Mouse (Mus musculus) CH12.LX (cell line): ENCODE results near the gene Taf10. TPM values are rescaled to one million over a fixed set of nuclear protein-coding genes. Genes with fewer than 3 reads are reported as not detected.

Source experiments
- DNase-seq: peaks from one replicate; pipeline ENCODE4 v3.0.0-alpha.2; 2013; ENCODE audit errors: extremely low read depth
- H3K27ac ChIP-seq: 2 replicates; pipeline ENCODE4 v1.5.1; 2012; ENCODE audit warnings: low read depth, mild to moderate bottlenecking, control low read depth, moderate library complexity; ENCODE audit not compliant: insufficient read depth
- H3K27me3 ChIP-seq: replicated peaks from 2 replicates; pipeline ENCODE3; 2012; ENCODE audit warnings: inconsistent platforms
- H3K36me3 ChIP-seq, 2 experiments: replicated peaks in 1 of 2; 2 replicates each; pipeline versions ENCODE3 to v1.6.1; 2012; ENCODE audit warnings: inconsistent platforms in 1 of 2, low read length in 1 of 2, mild to moderate bottlenecking in 1 of 2, mixed read lengths in 1 of 2, moderate library complexity in 1 of 2; ENCODE audit not compliant: control insufficient read depth in 1 of 2, insufficient read depth in 1 of 2
- H3K4me1 ChIP-seq, 2 experiments: 2 replicates each; pipeline ENCODE4 v1.6.1; 2012; ENCODE audit warnings: inconsistent platforms in 1 of 2, moderate library complexity in 1 of 2; ENCODE audit not compliant: insufficient read depth in 2 of 2, control insufficient read depth in 1 of 2
- H3K4me2 ChIP-seq: 2 replicates; pipeline ENCODE4 v1.6.1; 2012; ENCODE audit warnings: low read depth, mild to moderate bottlenecking, control low read depth; ENCODE audit not compliant: poor library complexity, insufficient read depth, severe bottlenecking
- H3K4me3 ChIP-seq, 3 experiments: fragments of 150-350 bp in 1 of 3; sonication (generic) in 1 of 3; replicated peaks in 1 of 3; 2 replicates each; pipeline versions ENCODE3 to v1.5.1; 2011 to 2012; ENCODE audit warnings: low read depth in 2 of 3, low read length in 2 of 3, mild to moderate bottlenecking in 2 of 3, moderate library complexity in 2 of 3, control low read depth in 1 of 3, improper control_type of control experiment in 1 of 3, inconsistent platforms in 1 of 3, mixed read lengths in 1 of 3; ENCODE audit not compliant: poor library complexity in 1 of 3
- H3K79me2 ChIP-seq: replicated peaks from 2 replicates; pipeline ENCODE4 v1.6.1; 2012; ENCODE audit warnings: mild to moderate bottlenecking, moderate library complexity; ENCODE audit not compliant: control insufficient read depth, poor library complexity, insufficient read depth, severe bottlenecking; ENCODE audit errors: extremely low read depth
- H3K9ac ChIP-seq: 2 replicates; pipeline ENCODE4 v1.6.1; 2012; ENCODE audit warnings: low read depth, mild to moderate bottlenecking, control low read depth, moderate library complexity; ENCODE audit not compliant: insufficient read depth
- H3K9me3 ChIP-seq: replicated peaks from 2 replicates; pipeline ENCODE3; 2012; ENCODE audit warnings: low read length, inconsistent platforms, mixed read lengths
- BHLHE40 ChIP-seq: IDR thresholded peaks from 2 replicates; pipeline ENCODE4 v1.6.1; 2011; ENCODE audit warnings: mild to moderate bottlenecking, low read depth, low read length, improper control_type of control experiment
- CHD1 ChIP-seq: IDR thresholded peaks from 2 replicates; pipeline ENCODE4 v1.6.1; 2012; ENCODE audit warnings: low read depth, low read length, improper control_type of control experiment, inconsistent platforms
- CHD2 ChIP-seq: IDR thresholded peaks from 2 replicates; pipeline ENCODE4 v1.6.1; 2011; ENCODE audit warnings: low read length, improper control_type of control experiment
- CTCF ChIP-seq, 2 experiments: IDR thresholded peaks in 1 of 2; conservative IDR thresholded peaks in 1 of 2; 2 replicates each; pipeline ENCODE4 v1.5.1; 2011 to 2012; ENCODE audit warnings: low read depth in 2 of 2, low read length in 2 of 2, improper control_type of control experiment in 1 of 2, inconsistent platforms in 1 of 2, mild to moderate bottlenecking in 1 of 2, moderate library complexity in 1 of 2
- E2F4 ChIP-seq: IDR thresholded peaks from 2 replicates; pipeline ENCODE4 v1.6.1; 2011; ENCODE audit warnings: low read depth, low read length, improper control_type of control experiment; ENCODE audit not compliant: insufficient replicate concordance
- ELF1 ChIP-seq: IDR thresholded peaks from 2 replicates; pipeline ENCODE4 v1.6.1; 2014; ENCODE audit warnings: low read depth, mild to moderate bottlenecking, inconsistent platforms, low read length, improper control_type of control experiment
- EP300 ChIP-seq: IDR thresholded peaks from 2 replicates; pipeline ENCODE4 v1.6.1; 2011; ENCODE audit warnings: low read length, improper control_type of control experiment
- HCFC1 ChIP-seq: IDR thresholded peaks from 2 replicates; pipeline ENCODE4 v1.6.1; 2012; ENCODE audit warnings: low read depth, mild to moderate bottlenecking, inconsistent platforms, low read length, improper control_type of control experiment
- IRF4 ChIP-seq: IDR thresholded peaks from 2 replicates; pipeline ENCODE4 v1.6.1; 2014; ENCODE audit warnings: low read depth, mild to moderate bottlenecking, inconsistent platforms, low read length, improper control_type of control experiment
- JUN ChIP-seq: IDR thresholded peaks from 2 replicates; pipeline ENCODE4 v1.6.1; 2011; ENCODE audit warnings: low read depth, mild to moderate bottlenecking, low read length, improper control_type of control experiment, moderate library complexity; ENCODE audit not compliant: insufficient read depth
- KAT2A ChIP-seq: IDR thresholded peaks from 2 replicates; pipeline ENCODE4 v1.6.1; 2012; ENCODE audit warnings: low read length, improper control_type of control experiment, inconsistent platforms; ENCODE audit not compliant: insufficient replicate concordance
- MAFK ChIP-seq: IDR thresholded peaks from 2 replicates; pipeline ENCODE4 v1.6.1; 2011; ENCODE audit warnings: low read length, improper control_type of control experiment; ENCODE audit not compliant: insufficient replicate concordance
- MAZ ChIP-seq: IDR thresholded peaks from 2 replicates; pipeline ENCODE4 v1.6.1; 2012; ENCODE audit warnings: low read depth, mild to moderate bottlenecking, inconsistent platforms, low read length, improper control_type of control experiment, moderate library complexity
- MEF2A ChIP-seq: IDR thresholded peaks from 2 replicates; pipeline ENCODE4 v1.6.1; 2014; ENCODE audit warnings: low read depth, mild to moderate bottlenecking, inconsistent platforms, low read length, improper control_type of control experiment, borderline replicate concordance
- MXI1 ChIP-seq: IDR thresholded peaks from 2 replicates; pipeline ENCODE4 v1.6.1; 2011; ENCODE audit warnings: mild to moderate bottlenecking, low read depth, low read length, improper control_type of control experiment
- MYC ChIP-seq: IDR thresholded peaks from 2 replicates; pipeline ENCODE4 v1.6.1; 2011; ENCODE audit warnings: low read depth, mild to moderate bottlenecking, improper control_type of control experiment, low read length
- NELFE ChIP-seq: IDR thresholded peaks from 2 replicates; pipeline ENCODE4 v1.6.1; 2011; ENCODE audit warnings: low read depth, low read length, improper control_type of control experiment
- NRF1 ChIP-seq: IDR thresholded peaks from 2 replicates; pipeline ENCODE4 v1.6.1; 2014; ENCODE audit warnings: low read depth, mild to moderate bottlenecking, inconsistent platforms, low read length, improper control_type of control experiment, moderate library complexity
- PAX5 ChIP-seq: IDR thresholded peaks from 2 replicates; pipeline ENCODE4 v1.6.1; 2012; ENCODE audit warnings: low read length, inconsistent platforms, mixed read lengths
- POLR2A ChIP-seq: IDR thresholded peaks from 2 replicates; pipeline ENCODE4 v1.6.1; 2011; ENCODE audit warnings: low read depth, mild to moderate bottlenecking, improper control_type of control experiment, low read length
- POLR2AphosphoS2 ChIP-seq: IDR thresholded peaks from 2 replicates; pipeline ENCODE4 v1.6.1; 2011; ENCODE audit warnings: low read depth, low read length, improper control_type of control experiment
- RCOR1 ChIP-seq: conservative IDR thresholded peaks from 2 replicates; pipeline ENCODE4 v1.6.1; 2012; ENCODE audit warnings: low read depth, mild to moderate bottlenecking, inconsistent platforms, low read length, improper control_type of control experiment
- SMC3 ChIP-seq: IDR thresholded peaks from 2 replicates; pipeline ENCODE4 v1.6.1; 2011; ENCODE audit warnings: low read depth, low read length, improper control_type of control experiment
- TCF12 ChIP-seq: IDR thresholded peaks from 2 replicates; pipeline ENCODE4 v1.6.1; 2014; ENCODE audit warnings: low read depth, mild to moderate bottlenecking, inconsistent platforms, low read length, improper control_type of control experiment
- UBTF ChIP-seq: IDR thresholded peaks from 2 replicates; pipeline ENCODE4 v1.6.1; 2012; ENCODE audit warnings: low read depth, mild to moderate bottlenecking, inconsistent platforms, low read length, improper control_type of control experiment, moderate library complexity
- USF1 ChIP-seq: IDR thresholded peaks from 2 replicates; pipeline ENCODE4 v1.6.1; 2014; ENCODE audit warnings: low read depth, mild to moderate bottlenecking, inconsistent platforms, low read length, improper control_type of control experiment
- USF2 ChIP-seq: conservative IDR thresholded peaks from 2 replicates; pipeline ENCODE4 v1.6.1; 2011; ENCODE audit warnings: low read depth, low read length, improper control_type of control experiment
- ZKSCAN1 ChIP-seq: IDR thresholded peaks from 2 replicates; pipeline ENCODE4 v1.6.1; 2012; ENCODE audit warnings: low read depth, inconsistent platforms, low read length, improper control_type of control experiment, borderline replicate concordance
- ZMIZ1 ChIP-seq: IDR thresholded peaks from 2 replicates; pipeline ENCODE4 v1.6.1; 2012; ENCODE audit warnings: low read depth, mild to moderate bottlenecking, inconsistent platforms, low read length, improper control_type of control experiment
- ZNF384 ChIP-seq: IDR thresholded peaks from 2 replicates; pipeline ENCODE4 v1.6.1; 2012; ENCODE audit warnings: low read depth, low read length, improper control_type of control experiment, inconsistent platforms
- dilution Hi-C: fragments of 300-500 bp; cut with MboI; formaldehyde crosslinking; loops from 2 replicates; pipeline ENCODE4 v1.14.3; 2020; ENCODE audit warnings: low sequenced_read_pairs; ENCODE audit not compliant: extremely low pct_unique_long_range_greater_than_20kb, extremely low pct_ligation_motif_present
- in situ Hi-C: fragments of 300-500 bp; cut with MboI; formaldehyde crosslinking; loops from 3 replicates; pipeline ENCODE4 v1.14.3; 2019; ENCODE audit warnings: low sequenced_read_pairs, low pct_ligation_motif_present, low pct_unique_long_range_greater_than_20kb, mixed read lengths
- polyA plus RNA-seq: library from polyadenylated mRNA; unstranded; fragments of >175 nt; gene quantifications from 2 replicates; pipeline ENCODE4 v1.2.1, GENCODE M21; 2012; ENCODE audit warnings: low read depth; ENCODE audit not compliant: insufficient read length
- total RNA-seq, 2 experiments: library from RNA; depleted of rRNA; stranded (reverse); fragments of 300-350 nt in 1 of 2; fragments of >200 nt in 1 of 2; gene quantifications; 2 replicates each; pipeline ENCODE4 v1.2.3; 2012 to 2014

The Taf10 gene
- total and polyA plus RNA-seq, 3 experiments = 259 to 461 (median 330) TPM

GRCm38 (mm10) chr7:105786506-105787284 is 42.5 kb upstream of the Taf10 start:
- H3K4me2 ChIP-seq = no peak overlapping the region
- H3K9ac ChIP-seq = no peak overlapping the region
- no peaks in the 10 kb centered on the region for H3K79me2 ChIP-seq
- H3K36me3 ChIP-seq = no peaks in the 10 kb centered on the region
- H3K27me3 ChIP-seq = peaks cover 3% of the 10 kb centered on the region
- no peak overlapping the region for H3K27ac ChIP-seq
- dilution Hi-C loops (no loop called here), in situ Hi-C loops (no loop called here)
- H3K9me3 ChIP-seq = peaks cover 4% of the 10 kb centered on the region
- H3K4me3 ChIP-seq = no peak overlapping the region
- DNase-seq = no peak
- H3K4me1 ChIP-seq = no peaks in the 10 kb centered on the region
- TF ChIP-seq CHD1 (no peak), MYC (no peak), ZKSCAN1 (no peak), ELF1 (no peak), ZMIZ1 (no peak), NRF1 (no peak), POLR2AphosphoS2 (no peak), KAT2A (no peak), CTCF (conservative IDR thresholded peaks at IDR 0.05 in 1 of 2, IDR thresholded peaks at IDR 0.05 in 1 of 2; ENCODE audit: low read depth in 2 of 2, low read length in 2 of 2) (no peak), E2F4 (no peak), RCOR1 (no peak), POLR2A (no peak), PAX5 (no peak), MAZ (no peak), CHD2 (no peak), MEF2A (no peak), BHLHE40 (no peak), MAFK (no peak), NELFE (no peak), UBTF (no peak)

GRCm38 (mm10) chr7:105784556-105784955 is 40.4 kb upstream of the Taf10 start:
- TF ChIP-seq ZKSCAN1 (no peak), CHD2 (no peak), TCF12 (no peak), MYC (no peak), MAZ (no peak), IRF4 (no peak), NELFE (no peak), ZMIZ1 (no peak), USF2 (no peak), JUN (no peak), E2F4 (no peak), USF1 (no peak), POLR2AphosphoS2 (no peak), PAX5 (no peak), EP300 (no peak), SMC3 (no peak), MXI1 (no peak), MEF2A (no peak), ZNF384 (no peak), HCFC1 (no peak)
- Histone ChIP-seq H3K9me3 (peaks cover 4% of the 10 kb centered on the region), H3K36me3 (no peaks in the 10 kb centered on the region), H3K27ac (no peak overlapping the region), H3K9ac (no peak overlapping the region), H3K4me1 (no peaks in the 10 kb centered on the region), H3K4me3 (no peak overlapping the region), H3K27me3 (peaks cover 3% of the 10 kb centered on the region), H3K79me2 (no peaks in the 10 kb centered on the region), H3K4me2 (no peak overlapping the region)
- no peak for DNase-seq
- dilution Hi-C loops (no loop called here), in situ Hi-C loops (no loop called here)
